Mouse (Mus musculus) CH12F3 (cell line): ENCODE data around the gene Zbtb9.

Experiments used
- in situ Hi-C: fragments of 300-500 bp; cut with MboI; formaldehyde crosslinking; loops from 2 replicates; pipeline ENCODE4 v1.14.3; 2020; ENCODE audit warnings: low sequenced_read_pairs

The Zbtb9 gene

GRCm38 (mm10) chr17:26947231-26948100 lies 25.5 kb upstream of the Zbtb9 start:
- in situ Hi-C loops = no loop called here

- in situ Hi-C loops = no loop called here
Observed at GRCm38 (mm10) chr17:26948316-26949050, 24.5 kb upstream of the Zbtb9 start.

GRCm38 (mm10) chr17:26949051-26949577 lies 23.9 kb upstream of the Zbtb9 start:
- in situ Hi-C loops = no loop called here

- in situ Hi-C loops = no loop called here
Observed at GRCm38 (mm10) chr17:26949866-26950265, 23.1 kb upstream of the Zbtb9 start.

GRCm38 (mm10) chr17:26950560-26951288 lies 22.2 kb upstream of the Zbtb9 start:
- in situ Hi-C loops = no loop called here

GRCm38 (mm10) chr17:26951406-26951805 lies 21.6 kb upstream of the Zbtb9 start:
- in situ Hi-C loops = no loop called here

GRCm38 (mm10) chr17:26951952-26952877 lies 20.8 kb upstream of the Zbtb9 start:
- in situ Hi-C loops = no loop called here

GRCm38 (mm10) chr17:26953201-26953600 lies 19.8 kb upstream of the Zbtb9 start:
- in situ Hi-C loops = no loop called here

- in situ Hi-C loops = no loop called here
Observed at GRCm38 (mm10) chr17:26953726-26954125, 19.2 kb upstream of the Zbtb9 start.

GRCm38 (mm10) chr17:26956309-26956708 lies 16.7 kb upstream of the Zbtb9 start:
- in situ Hi-C loops = no loop called here

- in situ Hi-C loops = no loop called here
Observed at GRCm38 (mm10) chr17:26956895-26957294, 16.1 kb upstream of the Zbtb9 start.

- in situ Hi-C loops = no loop called here
Observed at GRCm38 (mm10) chr17:26957872-26958271, 15.1 kb upstream of the Zbtb9 start.

- in situ Hi-C loops = no loop called here
Observed at GRCm38 (mm10) chr17:26958880-26959279, 14.1 kb upstream of the Zbtb9 start.

GRCm38 (mm10) chr17:26959815-26960214 lies 13.2 kb upstream of the Zbtb9 start:
- in situ Hi-C loops = no loop called here

- in situ Hi-C loops = no loop called here
Observed at GRCm38 (mm10) chr17:26961572-26962240, 11.3 kb upstream of the Zbtb9 start.

GRCm38 (mm10) chr17:26966993-26967392 lies 6.0 kb upstream of the Zbtb9 start:
- in situ Hi-C loops = no loop called here

GRCm38 (mm10) chr17:26967477-26967876 lies 5.5 kb upstream of the Zbtb9 start:
- in situ Hi-C loops = no loop called here

- in situ Hi-C loops = no loop called here
Observed at GRCm38 (mm10) chr17:26968200-26968611, 4.8 kb upstream of the Zbtb9 start.

GRCm38 (mm10) chr17:26969257-26969656 lies 3.7 kb upstream of the Zbtb9 start:
- in situ Hi-C loops = no loop called here
